Mouse (Mus musculus) kidney, adult 9 months (tissue): Measurements from ENCODE around the gene Uvrag.
A peak's percentile ranks its signal among the peaks of the same experiment; 100 is the strongest.
"Not testable (repeated sequence)": the region's sequence is repeated elsewhere in the genome, so short reads cannot be mapped to it uniquely, and the experiment has no call there.

ENCODE experiments used
- DNase-seq: peaks from one replicate; pipeline ENCODE4 v3.0.0; 2022

Gene Uvrag

GRCm38 (mm10) chr7:98963581-98963980 is 177.4 kb downstream of the Uvrag start:
- DNase-seq, result not testable (repeated sequence)

GRCm38 (mm10) chr7:98962547-98963311 is 178.2 kb downstream of the Uvrag start:
- peak; percentile 71 for DNase-seq

- no peak for DNase-seq
Measured at GRCm38 (mm10) chr7:98962074-98962473, 178.9 kb downstream of the Uvrag start.

- DNase-seq, result no peak
Measured at GRCm38 (mm10) chr7:98960274-98960673, 180.7 kb downstream of the Uvrag start.

- DNase-seq, result peak; percentile 9
Measured at GRCm38 (mm10) chr7:98959246-98959645, 181.7 kb downstream of the Uvrag start.

- DNase-seq, result no peak
Measured at GRCm38 (mm10) chr7:98958172-98958571, 182.8 kb downstream of the Uvrag start.

- DNase-seq, result no peak
Measured at GRCm38 (mm10) chr7:98957111-98957741, 183.7 kb downstream of the Uvrag start.

- no peak for DNase-seq
Measured at GRCm38 (mm10) chr7:98956609-98957008, 184.3 kb downstream of the Uvrag start.

GRCm38 (mm10) chr7:98953649-98954048 is 187.3 kb downstream of the Uvrag start:
- DNase-seq, result no peak

GRCm38 (mm10) chr7:98944986-98945385 is 196.0 kb downstream of the Uvrag start:
- no peak for DNase-seq

- no peak for DNase-seq
Measured at GRCm38 (mm10) chr7:98943687-98944086, 197.3 kb downstream of the Uvrag start.

GRCm38 (mm10) chr7:98942746-98943145 is 198.2 kb downstream of the Uvrag start:
- peak; percentile 46 for DNase-seq

- no peak for DNase-seq
Measured at GRCm38 (mm10) chr7:98939194-98939593, 201.7 kb downstream of the Uvrag start.

GRCm38 (mm10) chr7:98938621-98939020 is 202.3 kb downstream of the Uvrag start:
- DNase-seq, result no peak

- no peak for DNase-seq
Measured at GRCm38 (mm10) chr7:98937079-98937813, 203.7 kb downstream of the Uvrag start.

GRCm38 (mm10) chr7:98935757-98936156 is 205.2 kb downstream of the Uvrag start:
- DNase-seq, result no peak

GRCm38 (mm10) chr7:98935193-98935592 is 205.7 kb downstream of the Uvrag start:
- no peak for DNase-seq

GRCm38 (mm10) chr7:98928336-98929025 is 212.5 kb downstream of the Uvrag start:
- peak; percentile 51 for DNase-seq

- DNase-seq, result no peak
Measured at GRCm38 (mm10) chr7:98926906-98927528, 213.9 kb downstream of the Uvrag start.

GRCm38 (mm10) chr7:98924380-98924869 is 216.5 kb downstream of the Uvrag start:
- no peak for DNase-seq

- DNase-seq, result no peak
Measured at GRCm38 (mm10) chr7:98922984-98923383, 218.0 kb downstream of the Uvrag start.

- DNase-seq, result peak; percentile 11
Measured at GRCm38 (mm10) chr7:98917407-98917806, 223.5 kb downstream of the Uvrag start.
